Mouse (Mus musculus) MEL (cell line): ENCODE results near the gene Chchd5. TPM values are rescaled to one million over a fixed set of nuclear protein-coding genes. Genes with fewer than 3 reads are reported as not detected.

Experiments
- DNase-seq: peaks from one replicate; pipeline ENCODE4 v3.0.0; 2011; ENCODE audit warnings: low read depth, low spot score
- H3K27ac ChIP-seq: 2 replicates; pipeline ENCODE4 v1.5.1; 2012; ENCODE audit warnings: low read depth, mild to moderate bottlenecking, control low read depth, low read length, moderate library complexity; ENCODE audit not compliant: control insufficient read depth
- H3K27me3 ChIP-seq, 2 experiments: fragments of 150-350 bp in 1 of 2; sonication (generic) in 1 of 2; 2 replicates each; pipeline ENCODE4 v1.6.1; 2012; ENCODE audit warnings: low read length in 2 of 2, mild to moderate bottlenecking in 2 of 2, improper control_type of control experiment in 1 of 2, moderate library complexity in 1 of 2; ENCODE audit not compliant: insufficient read depth in 2 of 2, control insufficient read depth in 1 of 2
- H3K36me3 ChIP-seq, 2 experiments: 2 replicates each; pipeline ENCODE4 v1.6.1; 2012 to 2014; ENCODE audit warnings: low read length in 2 of 2, improper control_type of control experiment in 1 of 2, inconsistent platforms in 1 of 2, mild to moderate bottlenecking in 1 of 2; ENCODE audit not compliant: insufficient read depth in 2 of 2, control insufficient read depth in 1 of 2
- H3K4me1 ChIP-seq, 2 experiments: fragments of 150-350 bp in 1 of 2; sonication (generic) in 1 of 2; 2 replicates each; pipeline ENCODE4 v1.6.1; 2012; ENCODE audit warnings: low read length in 2 of 2, improper control_type of control experiment in 1 of 2, mild to moderate bottlenecking in 1 of 2; ENCODE audit not compliant: insufficient read depth in 2 of 2, control insufficient read depth in 1 of 2
- H3K4me3 ChIP-seq, 2 experiments: fragments of 150-350 bp in 1 of 2; sonication (generic) in 1 of 2; 2 replicates each; pipeline ENCODE4 v1.5.1; 2012; ENCODE audit warnings: low read depth in 2 of 2, low read length in 2 of 2, mild to moderate bottlenecking in 2 of 2, moderate library complexity in 2 of 2, control low read depth in 1 of 2, improper control_type of control experiment in 1 of 2; ENCODE audit not compliant: control insufficient read depth in 1 of 2, insufficient read depth in 1 of 2
- H3K79me2 ChIP-seq: 2 replicates; pipeline ENCODE4 v1.6.1; 2012; ENCODE audit warnings: mild to moderate bottlenecking, low read length, moderate library complexity; ENCODE audit not compliant: control insufficient read depth, poor library complexity, insufficient read depth
- H3K9ac ChIP-seq: 2 replicates; pipeline ENCODE4 v1.6.1; 2012; ENCODE audit warnings: low read depth, mild to moderate bottlenecking, control low read depth, low read length, moderate library complexity; ENCODE audit not compliant: control insufficient read depth, poor library complexity, severe bottlenecking
- H3K9me3 ChIP-seq: fragments of 150-350 bp; sonication (generic); replicated peaks from 2 replicates; pipeline ENCODE4 v1.6.1; 2012; ENCODE audit warnings: mild to moderate bottlenecking, low read length, improper control_type of control experiment, moderate library complexity; ENCODE audit not compliant: insufficient read depth
- BHLHE40 ChIP-seq: IDR thresholded peaks from 2 replicates; pipeline ENCODE4 v1.6.1; 2012; ENCODE audit warnings: low read depth, mild to moderate bottlenecking, inconsistent platforms, low read length, improper control_type of control experiment, borderline replicate concordance
- ETS1 ChIP-seq: IDR thresholded peaks from 2 replicates; pipeline ENCODE4 v1.6.1; 2012; ENCODE audit warnings: low read depth, mild to moderate bottlenecking, inconsistent platforms, low read length, improper control_type of control experiment, moderate library complexity
- GABPA ChIP-seq: IDR thresholded peaks from 2 replicates; pipeline ENCODE4 v1.6.1; 2012; ENCODE audit warnings: low read depth, mild to moderate bottlenecking, inconsistent platforms, low read length, improper control_type of control experiment, moderate library complexity
- GATA1 ChIP-seq: IDR thresholded peaks from 2 replicates; pipeline ENCODE4 v1.6.1; 2011; ENCODE audit warnings: low read depth, low read length, improper control_type of control experiment
- HCFC1 ChIP-seq: IDR thresholded peaks from 2 replicates; pipeline ENCODE4 v1.6.1; 2012; ENCODE audit warnings: low read depth, mild to moderate bottlenecking, inconsistent platforms, low read length, improper control_type of control experiment, moderate library complexity
- MAFK ChIP-seq: IDR thresholded peaks from 2 replicates; pipeline ENCODE4 v1.6.1; 2011; ENCODE audit warnings: low read depth, mild to moderate bottlenecking, low read length, improper control_type of control experiment, borderline replicate concordance
- MXI1 ChIP-seq: IDR thresholded peaks from 2 replicates; pipeline ENCODE4 v1.6.1; 2011; ENCODE audit warnings: mild to moderate bottlenecking, low read depth, low read length, improper control_type of control experiment
- MYB ChIP-seq: IDR thresholded peaks from 2 replicates; pipeline ENCODE4 v1.6.1; 2011; ENCODE audit warnings: mild to moderate bottlenecking, low read depth, low read length, improper control_type of control experiment
- NELFE ChIP-seq: IDR thresholded peaks from 2 replicates; pipeline ENCODE4 v1.6.1; 2011; ENCODE audit warnings: low read depth, low read length, improper control_type of control experiment
- NRF1 ChIP-seq: IDR thresholded peaks from 2 replicates; pipeline ENCODE4 v1.6.1; 2014; ENCODE audit warnings: low read depth, mild to moderate bottlenecking, inconsistent platforms, low read length, improper control_type of control experiment, moderate library complexity; ENCODE audit not compliant: poor library complexity, insufficient read depth, severe bottlenecking
- POLR2A ChIP-seq, 2 experiments: IDR thresholded peaks; 2 replicates each; pipeline ENCODE4 v1.6.1; 2011 to 2012; ENCODE audit warnings: low read length in 2 of 2, mild to moderate bottlenecking in 2 of 2, control low read depth in 1 of 2, improper control_type of control experiment in 1 of 2, low read depth in 1 of 2, moderate library complexity in 1 of 2; ENCODE audit not compliant: control insufficient read depth in 1 of 2, insufficient read depth in 1 of 2, poor library complexity in 1 of 2
- SIN3A ChIP-seq: IDR thresholded peaks from 2 replicates; pipeline ENCODE4 v1.6.1; 2012; ENCODE audit warnings: low read length, improper control_type of control experiment, inconsistent platforms
- TAL1 ChIP-seq: IDR thresholded peaks from 2 replicates; pipeline ENCODE4 v1.6.1; 2012; ENCODE audit warnings: mild to moderate bottlenecking, inconsistent platforms, low read length, moderate library complexity, mixed read lengths
- TCF12 ChIP-seq: IDR thresholded peaks from 2 replicates; pipeline ENCODE4 v1.6.1; 2014; ENCODE audit warnings: low read depth, mild to moderate bottlenecking, inconsistent platforms, low read length, improper control_type of control experiment, moderate library complexity
- ZC3H11A ChIP-seq: IDR thresholded peaks from 2 replicates; pipeline ENCODE4 v1.6.1; 2012; ENCODE audit warnings: low read depth, mild to moderate bottlenecking, inconsistent platforms, low read length, improper control_type of control experiment
- ZKSCAN1 ChIP-seq: IDR thresholded peaks from 2 replicates; pipeline ENCODE4 v1.6.1; 2012; ENCODE audit warnings: low read depth, mild to moderate bottlenecking, inconsistent platforms, low read length, improper control_type of control experiment, moderate library complexity
- ZMIZ1 ChIP-seq: IDR thresholded peaks from 2 replicates; pipeline ENCODE4 v1.6.1; 2012; ENCODE audit warnings: low read depth, mild to moderate bottlenecking, inconsistent platforms, low read length, improper control_type of control experiment, moderate library complexity
- ZNF384 ChIP-seq: IDR thresholded peaks from 2 replicates; pipeline ENCODE4 v1.6.1; 2012; ENCODE audit warnings: low read depth, mild to moderate bottlenecking, inconsistent platforms, low read length, improper control_type of control experiment
- polyA plus RNA-seq, 2 experiments: library from polyadenylated mRNA; stranded (reverse) in 1 of 2; unstranded in 1 of 2; fragments of >175 nt in 1 of 2; fragments of >200 nt in 1 of 2; gene quantifications; 2 replicates each; pipeline versions ENCODE4 v1.2.1 to v1.2.4; 2012; ENCODE audit warnings: low replicate concordance in 2 of 2, low read depth in 1 of 2; ENCODE audit not compliant: insufficient read length in 2 of 2, insufficient read depth in 1 of 2, missing spikeins in 1 of 2
- total RNA-seq: library from RNA; depleted of rRNA; stranded (reverse); fragments of 300-350 nt; gene quantifications from 2 replicates; pipeline ENCODE4 v1.2.3, GENCODE M21; 2012

Chchd5 gene
- total and polyA plus RNA-seq, 3 experiments: 15.9 to 23.7 TPM; not detected in 1

- Histone ChIP-seq H3K9me3 (no peaks in the 10 kb centered on the region), H3K27ac (no peak overlapping the region), H3K36me3 (no peaks in the 10 kb centered on the region), H3K4me3 (no peak overlapping the region), H3K27me3 (peaks cover 2 to 3% of the 10 kb centered on the region in 2 experiments; a peak in 2 of 4 replicates), H3K9ac (no peak overlapping the region), H3K79me2 (no peaks in the 10 kb centered on the region)
- no peak for DNase-seq
- TF ChIP-seq HCFC1 (no peak), BHLHE40 (no peak), ZNF384 (no peak), POLR2A (IDR thresholded peaks at IDR 0.05; ENCODE audit: control insufficient read depth in 1 of 2, insufficient read depth in 1 of 2, low read depth in 1 of 2, low read length in 2 of 2, poor library complexity in 1 of 2) (no peak), NRF1 (no peak), GATA1 (no peak), TCF12 (no peak), SIN3A (no peak)
- TF ChIP-seq, all 39 proteins: peak for 0
- H3K4me1 ChIP-seq: no peaks in the 10 kb centered on the region
These were observed 37.3 kb downstream of the Chchd5 start for GRCm38 (mm10) chr2:129166466-129167463.

- Histone ChIP-seq H3K4me1 (no peaks in the 10 kb centered on the region; a peak in 1 of 4 replicates), H3K79me2 (no peaks in the 10 kb centered on the region), H3K36me3 (no peaks in the 10 kb centered on the region), H3K27ac (no peak overlapping the region), H3K9ac (no peak overlapping the region), H3K9me3 (no peaks in the 10 kb centered on the region), H3K27me3 (no peaks in the 10 kb centered on the region; a peak in 1 of 4 replicates), H3K4me3 (no peak overlapping the region)
- no peak for TF ChIP-seq MYB
- no peak for TF ChIP-seq MXI1
- no peak for TF ChIP-seq ETS1
- TF ChIP-seq POLR2A (IDR thresholded peaks at IDR 0.05; ENCODE audit: control insufficient read depth in 1 of 2, insufficient read depth in 1 of 2, low read depth in 1 of 2, low read length in 2 of 2, poor library complexity in 1 of 2): no peak
- TF ChIP-seq TAL1: no peak
- TF ChIP-seq NELFE: no peak
- TF ChIP-seq ZKSCAN1: no peak
- TF ChIP-seq GABPA: no peak
- no peak for TF ChIP-seq GATA1
- TF ChIP-seq ZMIZ1: no peak
- TF ChIP-seq TCF12: no peak
- no peak for TF ChIP-seq ZC3H11A
- TF ChIP-seq MAFK: no peak
- no peak for DNase-seq
These were observed 43.9 kb downstream of the Chchd5 start for GRCm38 (mm10) chr2:129173386-129173785.
